Mouse (Mus musculus) heart, embryonic 11.5 days (tissue): ENCODE results near the gene Inhbc. TPM values are rescaled to one million over a fixed set of nuclear protein-coding genes. Genes with fewer than 3 reads are reported as not detected.

Source experiments
- ATAC-seq: fragments of 200-750 bp; cut with Nextera tagmentation; replicated peaks from 2 replicates; pipeline ENCODE4 v1.8.0; 2017; ENCODE audit warnings: moderate library complexity; ENCODE audit not compliant: insufficient number of reproducible peaks, low FRiP score, low TSS enrichment
- H3K27ac ChIP-seq: fragments of 300-500 bp; sonication (generic); 2 replicates; pipeline ENCODE4 v1.5.1; 2014; ENCODE audit warnings: mild to moderate bottlenecking, low read depth, low read length
- H3K27me3 ChIP-seq: fragments of 300-500 bp; sonication (generic); 2 replicates; pipeline ENCODE4 v1.6.1; 2014; ENCODE audit warnings: mild to moderate bottlenecking, low read length, mixed read lengths; ENCODE audit not compliant: control insufficient read depth, insufficient read depth
- H3K36me3 ChIP-seq: fragments of 300-500 bp; sonication (generic); 2 replicates; pipeline ENCODE4 v1.6.1; 2014; ENCODE audit warnings: mild to moderate bottlenecking, low read length, moderate library complexity, mixed read lengths; ENCODE audit not compliant: control insufficient read depth, insufficient read depth
- H3K4me1 ChIP-seq: fragments of 300-500 bp; sonication (generic); 2 replicates; pipeline ENCODE4 v1.6.1; 2014; ENCODE audit warnings: low read length; ENCODE audit not compliant: control insufficient read depth, insufficient read depth
- H3K4me2 ChIP-seq: fragments of 300-500 bp; sonication (generic); 2 replicates; pipeline ENCODE4 v1.6.1; 2014; ENCODE audit warnings: mild to moderate bottlenecking, moderate library complexity
- H3K4me3 ChIP-seq: fragments of 300-500 bp; sonication (generic); 2 replicates; pipeline ENCODE4 v1.5.1; 2014; ENCODE audit warnings: low read depth, low read length
- H3K9ac ChIP-seq: fragments of 300-500 bp; sonication (generic); 2 replicates; pipeline ENCODE4 v1.6.1; 2014; ENCODE audit warnings: mild to moderate bottlenecking, low read depth, low read length, moderate library complexity
- H3K9me3 ChIP-seq: fragments of 300-500 bp; sonication (generic); replicated peaks from 2 replicates; pipeline ENCODE4 v1.6.1; 2016; ENCODE audit warnings: low read length; ENCODE audit not compliant: control insufficient read depth
- WGBS: fragments of 180-500 bp; shearing (Covaris S2); extraction: QIAGEN DNeasy Blood & Tissue Kit; methylation state at CpG from one replicate; pipeline ENCODE4 v1.1.7; 2014; ENCODE audit not compliant: insufficient replicate concordance; 5-methylcytosine and 5-hydroxymethylcytosine counted together
- polyA plus RNA-seq: library from polyadenylated mRNA; unstranded; fragments of >200 nt; fragmentation: Nextera tagmentation; extraction: Ambion mirVana; gene quantifications from 2 replicates; pipeline ENCODE4 v1.2.1, GENCODE M21; 2014

The Inhbc gene
- 0.19 TPM in 1 of 2 replicates, not detected in the other for polyA plus RNA-seq

DNA sequence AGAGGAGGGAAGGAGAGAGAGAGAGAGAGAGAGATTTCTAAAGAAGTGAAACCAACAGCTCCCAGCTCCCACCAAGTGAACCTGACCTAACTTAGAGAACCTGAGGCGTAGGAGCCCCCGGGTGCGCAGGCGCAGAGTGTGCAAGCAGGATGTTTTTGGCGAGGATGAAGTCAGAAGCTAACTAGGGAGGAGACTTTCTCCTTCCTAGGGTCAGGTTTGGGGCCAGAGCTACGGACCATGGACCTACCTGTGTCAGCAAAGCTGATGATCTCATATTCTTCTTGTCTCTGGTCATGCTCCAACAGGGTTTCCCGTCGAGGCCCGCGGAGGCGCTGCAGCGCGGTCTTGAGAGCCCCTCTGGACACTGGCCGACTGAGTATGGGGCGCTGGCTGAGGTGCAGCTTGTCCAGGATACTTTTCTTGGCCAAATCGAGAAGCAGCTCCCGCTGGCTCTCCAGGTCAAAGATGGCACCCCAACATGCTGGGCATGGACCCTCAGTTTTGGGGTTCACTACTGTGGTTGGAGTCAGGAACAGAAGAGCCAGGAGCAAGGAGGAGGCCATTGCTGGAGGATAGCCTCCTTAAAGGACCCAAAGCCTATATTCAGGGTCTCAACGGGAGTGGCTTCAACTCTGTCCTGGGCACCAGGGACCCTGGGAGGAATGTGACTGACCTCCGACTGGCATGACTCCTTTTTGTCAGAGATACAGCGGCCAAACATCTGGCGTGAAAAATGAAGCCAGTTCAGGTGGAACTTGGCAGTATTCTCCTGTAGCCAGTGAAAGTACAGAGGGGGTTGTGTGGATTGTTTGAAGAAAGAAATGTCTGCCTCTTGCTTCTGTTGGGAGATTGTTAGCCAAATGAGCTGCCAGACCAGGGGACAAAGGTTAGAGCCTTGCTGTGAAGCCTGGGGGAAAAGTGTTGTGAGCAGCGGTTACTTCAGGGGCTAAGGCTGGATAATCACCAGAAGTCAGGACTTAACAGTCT lies at the start of gene Inhbc:
Gene Inhbc, minus strand, starts transcription at position 598 of the 987 bp plus-strand sequence.
- 64% methylated on average over 22 of the region's 22 CpGs for WGBS
- ATAC-seq = no peak

DNA sequence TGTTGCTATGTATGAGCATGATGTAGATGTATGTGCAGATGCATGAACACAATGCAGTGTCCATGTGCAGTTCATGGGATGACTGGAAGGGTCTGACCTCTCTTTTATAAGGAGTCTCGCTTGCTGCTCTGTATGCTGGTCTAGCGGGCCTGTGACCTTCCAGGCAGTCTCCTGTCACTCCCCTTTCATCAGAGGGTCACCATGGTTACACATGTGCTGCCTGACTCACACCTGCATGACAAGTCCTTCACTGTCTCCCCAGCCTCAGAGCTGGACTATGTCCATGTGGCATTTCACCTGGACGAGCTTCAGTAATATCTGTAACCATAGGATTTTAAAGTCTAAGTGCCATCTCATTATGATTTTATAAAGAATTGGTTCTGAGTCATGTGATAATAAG lies 43.9 kb upstream of the Inhbc start:
- no peak overlapping the region for H3K9ac ChIP-seq
- H3K4me1 ChIP-seq = peaks cover 16% of the 10 kb centered on the region
- WGBS = 78% methylated on average over 3 of the region's 3 CpGs
- no peak overlapping the region for H3K4me3 ChIP-seq
- H3K4me2 ChIP-seq = no peak overlapping the region
- no peaks in the 10 kb centered on the region for H3K9me3 ChIP-seq
- no peak for ATAC-seq
- H3K27me3 ChIP-seq = no peaks in the 10 kb centered on the region
- H3K36me3 ChIP-seq = no peaks in the 10 kb centered on the region
- H3K27ac ChIP-seq = no peak overlapping the region

More for the DNA sequence above, at the start of gene Inhbc:
- no peaks in the 10 kb centered on the region for H3K27me3 ChIP-seq
- no peak within 1 kb of the TSS for H3K27ac ChIP-seq
- H3K4me1 ChIP-seq = no peaks in the 10 kb centered on the region
- no peak within 1 kb of the TSS for H3K4me2 ChIP-seq
- H3K36me3 ChIP-seq = no peaks in the 10 kb centered on the region
- no peak within 1 kb of the TSS for H3K9ac ChIP-seq
- H3K4me3 ChIP-seq = no peak within 1 kb of the TSS
- H3K9me3 ChIP-seq = no peaks in the 10 kb centered on the region

GRCm38 (mm10) chr10:127413585-127413984 lies 43.4 kb upstream of the Inhbc start:
- ATAC-seq = no peak
- Histone ChIP-seq H3K4me1 (peaks cover 15% of the 10 kb centered on the region), H3K36me3 (no peaks in the 10 kb centered on the region), H3K9ac (no peak overlapping the region), H3K9me3 (no peaks in the 10 kb centered on the region), H3K27ac (no peak overlapping the region), H3K4me2 (no peak overlapping the region), H3K4me3 (no peak overlapping the region), H3K27me3 (no peaks in the 10 kb centered on the region)
- 76% methylated on average over 1 of the region's 1 CpGs for WGBS

GRCm38 (mm10) chr10:127412776-127413175 lies 42.5 kb upstream of the Inhbc start:
- H3K4me1 ChIP-seq = peaks cover 15% of the 10 kb centered on the region
- WGBS = 77% methylated on average over 2 of the region's 2 CpGs
- no peaks in the 10 kb centered on the region for H3K9me3 ChIP-seq
- no peak overlapping the region for H3K4me3 ChIP-seq
- no peak overlapping the region for H3K9ac ChIP-seq
- H3K27me3 ChIP-seq = no peaks in the 10 kb centered on the region
- no peak for ATAC-seq
- no peak overlapping the region for H3K4me2 ChIP-seq
- H3K36me3 ChIP-seq = no peaks in the 10 kb centered on the region
- H3K27ac ChIP-seq = no peak overlapping the region

DNA sequence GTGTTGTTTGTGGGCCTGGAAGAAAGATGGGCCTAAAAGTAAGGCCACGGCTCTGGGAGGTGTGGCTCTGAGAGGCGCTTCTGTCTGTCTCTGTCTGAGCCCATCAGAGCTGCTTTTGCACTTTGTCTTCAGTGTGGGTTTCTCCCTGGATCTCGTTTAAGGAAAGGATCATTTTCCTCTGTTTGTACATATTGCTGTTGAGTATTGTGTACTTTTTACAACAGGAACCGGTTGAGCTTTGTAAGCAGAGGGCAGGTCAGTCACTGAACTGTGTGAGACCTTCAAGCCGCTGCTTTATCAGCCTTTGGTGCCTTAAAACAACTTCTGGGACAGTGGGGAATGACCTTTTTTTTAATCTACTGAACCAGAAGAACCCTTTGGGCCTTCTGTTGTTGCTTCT lies 41.9 kb upstream of the Inhbc start:
- Histone ChIP-seq H3K4me2 (0 out of 2 replicates have a peak overlapping the region, but pooled peaks have one; percentile 4), H3K9ac (0 out of 2 replicates have a peak overlapping the region, but pooled peaks have one; percentile 34), H3K4me1 (peaks cover 15% of the 10 kb centered on the region), H3K4me3 (no peak overlapping the region), H3K27me3 (no peaks in the 10 kb centered on the region), H3K9me3 (no peaks in the 10 kb centered on the region), H3K36me3 (peaks cover 3% of the 10 kb centered on the region; the same call in 1 of the 2 replicates), H3K27ac (peak overlapping the region; percentile 50; the same call in 1 of the 2 replicates)
- WGBS = 41% methylated on average over 5 of the region's 5 CpGs
- no peak for ATAC-seq

DNA sequence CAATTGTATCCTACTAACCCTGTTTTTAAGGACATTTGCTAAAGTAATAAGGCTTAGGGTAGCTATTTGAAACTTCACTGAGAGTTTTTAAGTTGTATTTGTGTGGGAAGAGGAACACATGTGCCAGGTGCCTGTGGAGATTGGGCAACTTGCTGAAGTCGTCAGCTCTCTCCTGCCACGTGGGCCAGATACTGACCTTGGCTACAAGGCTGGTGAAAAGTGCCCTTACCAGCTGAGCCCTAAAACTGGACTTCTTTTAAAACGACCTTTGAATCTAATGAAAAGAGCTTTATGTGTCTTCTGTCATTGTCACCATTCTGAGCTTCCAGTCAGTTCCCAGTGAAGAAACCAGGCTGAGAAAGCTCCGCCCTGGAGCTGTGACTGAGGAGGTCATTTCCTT lies 37.2 kb upstream of the Inhbc start:
- Histone ChIP-seq H3K27me3 (no peaks in the 10 kb centered on the region), H3K36me3 (peaks cover 7% of the 10 kb centered on the region), H3K4me2 (no peak overlapping the region), H3K27ac (no peak overlapping the region), H3K9me3 (no peaks in the 10 kb centered on the region), H3K9ac (no peak overlapping the region), H3K4me1 (peaks cover 11% of the 10 kb centered on the region), H3K4me3 (no peak overlapping the region)
- 63% methylated on average over 4 of the region's 4 CpGs for WGBS
- ATAC-seq = no peak

DNA sequence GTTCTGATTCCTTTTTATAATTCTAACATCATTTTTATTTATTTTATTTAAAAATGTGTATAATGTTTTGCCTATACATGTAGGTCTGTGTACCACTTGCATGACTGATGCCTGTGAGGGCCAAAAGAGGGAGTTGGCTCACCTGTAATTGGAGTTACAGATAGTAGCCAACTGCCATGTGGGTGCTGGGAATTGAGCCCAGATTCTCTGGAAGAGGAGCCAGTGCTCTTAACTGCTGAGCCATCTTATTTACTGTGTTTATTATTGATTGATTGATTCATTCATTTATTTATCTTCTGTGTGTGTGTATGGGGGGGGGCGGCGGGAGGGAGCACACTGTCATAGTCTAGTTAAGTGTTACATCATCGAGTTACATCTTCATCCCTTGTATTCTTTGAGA lies 34.5 kb upstream of the Inhbc start:
- H3K27ac ChIP-seq = no peak overlapping the region
- H3K27me3 ChIP-seq = no peaks in the 10 kb centered on the region
- H3K9me3 ChIP-seq = no peaks in the 10 kb centered on the region
- H3K36me3 ChIP-seq = peaks cover 20% of the 10 kb centered on the region
- H3K4me3 ChIP-seq = no peak overlapping the region
- H3K9ac ChIP-seq = no peak overlapping the region
- no peak for ATAC-seq
- no peaks in the 10 kb centered on the region for H3K4me1 ChIP-seq
- WGBS = 87% methylated on average over 3 of the region's 3 CpGs
- H3K4me2 ChIP-seq = no peak overlapping the region

DNA sequence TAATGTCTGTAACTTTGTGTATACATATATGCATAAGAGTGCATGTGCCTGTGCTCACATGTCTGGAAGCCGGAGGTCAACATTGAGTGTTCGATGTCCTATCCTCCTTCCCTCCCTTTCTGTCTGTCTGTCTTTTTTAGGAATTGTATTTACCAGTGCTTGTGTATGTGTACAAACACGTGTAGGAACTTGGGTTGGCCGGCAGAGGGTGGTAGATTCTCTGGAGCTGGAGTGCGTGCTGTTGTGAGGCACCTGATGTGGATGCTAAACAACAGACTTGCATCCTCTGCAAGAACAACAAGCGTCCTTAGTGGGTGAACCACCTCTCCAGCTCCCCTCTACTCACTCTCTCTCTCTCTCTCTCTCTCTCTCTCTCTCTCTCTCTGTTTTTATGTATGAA lies 21.5 kb upstream of the Inhbc start:
- H3K4me1 ChIP-seq = no peaks in the 10 kb centered on the region
- no peak overlapping the region for H3K4me3 ChIP-seq
- no peaks in the 10 kb centered on the region for H3K27me3 ChIP-seq
- no peaks in the 10 kb centered on the region for H3K9me3 ChIP-seq
- no peak overlapping the region for H3K4me2 ChIP-seq
- 81% methylated on average over 6 of the region's 6 CpGs for WGBS
- H3K9ac ChIP-seq = no peak overlapping the region
- H3K36me3 ChIP-seq = 0 out of 2 replicates have a peak, but pooled peaks cover 3% of the 10 kb centered on the region
- no peak overlapping the region for H3K27ac ChIP-seq
- no peak for ATAC-seq
